Mouse (Mus musculus): ENCODE results near the gene Foxe1.

DNA sequence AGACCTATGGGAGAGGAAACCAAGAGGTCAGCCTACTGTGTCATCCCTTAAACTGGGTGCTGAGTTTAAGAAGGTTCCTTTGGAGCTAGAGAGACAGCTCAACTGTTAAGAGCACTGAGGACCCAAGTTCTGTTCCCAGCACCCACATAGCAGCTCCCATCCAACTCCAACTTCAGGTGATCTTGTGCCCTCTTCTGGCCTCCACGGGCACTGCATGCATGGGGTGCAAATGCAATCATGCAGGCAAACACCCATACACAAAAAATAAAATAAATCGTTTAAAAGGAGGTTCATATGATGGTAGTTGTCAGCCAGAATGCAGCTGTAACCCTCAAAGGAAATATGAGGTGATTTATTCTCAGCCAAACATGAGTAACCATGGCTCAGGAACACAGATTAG, 21.0 kb downstream of the Foxe1 start:
- TF ChIP-seq CTCF (IDR thresholded peaks at IDR 0.05 in 2 of 3, conservative IDR thresholded peaks at IDR 0.05 in 1 of 3; ENCODE audit: control insufficient read depth in 1 of 3, insufficient read depth in 1 of 3, low read depth in 2 of 3, low read length in 3 of 3, poor library complexity in 1 of 3, severe bottlenecking in 1 of 3) (peak; percentile 38 to 50 (median 41); a peak in 5 of 6 replicates), TCF12 (IDR thresholded peaks at IDR 0.05; ENCODE audit: low read depth, low read length) (no peak), MYC (IDR thresholded peaks at IDR 0.05; ENCODE audit: low read depth, low read length) (no peak)

All from MEL (cell line).